Mouse (Mus musculus) midbrain, embryonic 16.5 days (tissue): ENCODE data around the gene Rplp2. TPM values are rescaled to one million over a fixed set of nuclear protein-coding genes. Genes with fewer than 3 reads are reported as not detected.

Source experiments
- ATAC-seq: fragments of 200-750 bp; cut with Nextera tagmentation; 2 replicates; pipeline ENCODE4 v1.8.0; 2017; ENCODE audit warnings: moderate TSS enrichment
- H3K27ac ChIP-seq: fragments of 300-500 bp; sonication (generic); 2 replicates; pipeline ENCODE4 v1.5.1; 2014; ENCODE audit warnings: mild to moderate bottlenecking, low read length, mixed read lengths
- H3K27me3 ChIP-seq: fragments of 300-500 bp; sonication (generic); 2 replicates; pipeline ENCODE4 v1.6.1; 2014; ENCODE audit warnings: low read depth, low read length, mixed read lengths; ENCODE audit not compliant: control insufficient read depth, insufficient read depth
- H3K36me3 ChIP-seq: fragments of 300-500 bp; sonication (generic); 2 replicates; pipeline ENCODE4 v1.6.1; 2014; ENCODE audit warnings: mild to moderate bottlenecking, low read length, moderate library complexity, mixed read lengths; ENCODE audit not compliant: control insufficient read depth, insufficient read depth
- H3K4me1 ChIP-seq: fragments of 300-500 bp; sonication (generic); 2 replicates; pipeline ENCODE4 v1.6.1; 2014; ENCODE audit warnings: mild to moderate bottlenecking, low read length, mixed read lengths; ENCODE audit not compliant: control insufficient read depth, insufficient read depth
- H3K4me2 ChIP-seq: fragments of 300-500 bp; sonication (generic); 2 replicates; pipeline ENCODE4 v1.6.1; 2014; ENCODE audit warnings: mild to moderate bottlenecking, low read length, mixed read lengths
- H3K4me3 ChIP-seq: fragments of 300-500 bp; sonication (generic); 2 replicates; pipeline ENCODE4 v1.5.1; 2014; ENCODE audit warnings: low read depth, mild to moderate bottlenecking, low read length, moderate library complexity, mixed read lengths
- H3K9ac ChIP-seq: fragments of 300-500 bp; sonication (generic); 2 replicates; pipeline ENCODE4 v1.6.1; 2014; ENCODE audit warnings: low read depth, low read length, mixed read lengths
- H3K9me3 ChIP-seq: fragments of 300-500 bp; sonication (generic); replicated peaks from 2 replicates; pipeline ENCODE4 v1.6.1; 2014; ENCODE audit warnings: mild to moderate bottlenecking, low read length, mixed read lengths; ENCODE audit not compliant: control insufficient read depth, poor library complexity, severe bottlenecking
- WGBS: fragments of 180-500 bp; shearing (Covaris S2); extraction: QIAGEN DNeasy Blood & Tissue Kit; methylation state at CpG from one replicate; pipeline ENCODE4 v1.1.7; 2014; 5-methylcytosine and 5-hydroxymethylcytosine counted together
- polyA plus RNA-seq: library from polyadenylated mRNA; unstranded; fragments of >200 nt; fragmentation: Nextera tagmentation; extraction: Ambion mirVana; gene quantifications from 2 replicates; pipeline ENCODE4 v1.2.1, GENCODE M21; 2015

The Rplp2 gene
- polyA plus RNA-seq, 1 experiment from 2014 or later: 607 TPM

DNA sequence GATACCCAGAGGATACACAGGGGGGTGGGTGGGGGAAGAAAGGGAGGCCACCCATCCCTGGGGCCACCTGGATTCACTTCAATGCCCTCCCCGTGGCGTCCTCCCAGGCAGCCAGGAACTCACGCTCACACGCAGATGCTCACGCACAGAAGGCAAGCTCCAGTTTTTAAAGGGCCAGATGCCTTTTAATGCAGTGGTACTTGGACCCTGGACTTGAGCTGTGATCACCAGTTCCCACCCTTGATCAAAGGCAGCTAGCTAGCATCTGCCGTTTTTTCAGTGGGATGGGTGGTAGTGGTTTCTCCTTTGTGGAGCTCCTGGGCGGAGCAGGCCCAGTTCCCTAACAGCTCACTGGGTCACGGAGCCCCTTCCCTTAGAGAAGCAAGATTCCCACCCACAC lies 12.7 kb upstream of the Rplp2 start:
- H3K4me3 ChIP-seq: peak overlapping the region; percentile 65
- no peaks in the 10 kb centered on the region for H3K9me3 ChIP-seq
- H3K9ac ChIP-seq: peak overlapping the region; percentile 89
- no peaks in the 10 kb centered on the region for H3K27me3 ChIP-seq
- H3K4me2 ChIP-seq: peak overlapping the region; percentile 69
- peaks cover 27% of the 10 kb centered on the region for H3K36me3 ChIP-seq
- 0 out of 2 replicates have a peak, but pooled peaks have one; percentile 8 for ATAC-seq
- WGBS: 8% methylated on average over 8 of the region's 8 CpGs
- peak overlapping the region; percentile 77 for H3K27ac ChIP-seq
- H3K4me1 ChIP-seq: peaks cover 45% of the 10 kb centered on the region

GRCm38 (mm10) chr7:141435129-141435855 lies 11.9 kb upstream of the Rplp2 start:
- WGBS: 4% methylated on average over 17 of the region's 17 CpGs
- peak overlapping the region; percentile 65 for H3K4me3 ChIP-seq
- peaks cover 24% of the 10 kb centered on the region for H3K36me3 ChIP-seq
- peak overlapping the region; percentile 77 for H3K27ac ChIP-seq
- peaks cover 40% of the 10 kb centered on the region for H3K4me1 ChIP-seq
- peak; percentile 11 for ATAC-seq
- H3K9ac ChIP-seq: peak overlapping the region; percentile 89
- peak overlapping the region; percentile 69 for H3K4me2 ChIP-seq
- H3K9me3 ChIP-seq: no peaks in the 10 kb centered on the region
- no peaks in the 10 kb centered on the region for H3K27me3 ChIP-seq

DNA sequence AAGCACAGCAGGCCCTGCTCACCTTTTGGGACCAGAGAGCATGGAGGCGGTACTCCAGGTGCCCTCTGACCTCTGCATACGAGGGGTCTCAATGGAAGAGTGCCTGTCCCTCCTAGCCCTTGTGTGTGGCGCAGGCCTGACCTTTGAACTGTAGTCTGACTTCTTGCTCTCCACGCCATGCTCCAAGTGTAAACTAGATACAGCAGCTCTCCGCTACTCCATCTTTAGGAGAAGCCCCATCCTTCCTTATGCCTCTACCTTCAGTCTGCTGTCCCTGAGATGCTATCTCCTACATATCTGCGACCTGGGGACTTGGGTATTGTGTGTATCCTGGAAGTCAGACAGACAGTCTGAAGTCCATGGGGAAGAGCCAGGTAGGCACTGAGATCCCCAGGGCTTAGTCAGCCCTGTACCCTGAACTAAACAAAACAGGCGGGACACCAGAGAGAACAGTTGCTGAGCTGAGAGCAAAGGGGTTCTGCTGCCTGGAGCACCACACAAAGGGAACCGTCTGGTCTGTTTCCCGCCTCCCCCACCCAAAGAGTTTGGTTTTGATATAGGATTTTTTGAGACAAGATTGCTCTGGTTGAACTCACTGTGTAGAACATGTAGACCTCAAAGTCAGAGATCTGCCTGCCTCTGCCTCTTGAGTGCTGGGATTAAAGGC lies 11.2 kb upstream of the Rplp2 start:
- H3K4me1 ChIP-seq: peaks cover 40% of the 10 kb centered on the region
- no peaks in the 10 kb centered on the region for H3K9me3 ChIP-seq
- H3K27ac ChIP-seq: peak overlapping the region; percentile 77; the same call in 1 of the 2 replicates
- peak overlapping the region; percentile 69 for H3K4me2 ChIP-seq
- H3K36me3 ChIP-seq: peaks cover 18% of the 10 kb centered on the region
- no peak overlapping the region for H3K9ac ChIP-seq
- 75% methylated on average over 9 of the region's 9 CpGs for WGBS
- no peak overlapping the region for H3K4me3 ChIP-seq
- ATAC-seq: no peak
- no peaks in the 10 kb centered on the region for H3K27me3 ChIP-seq

- Histone ChIP-seq H3K4me2 (peak overlapping the region; percentile 69), H3K27me3 (no peaks in the 10 kb centered on the region), H3K27ac (no peak overlapping the region; the same call in 1 of the 2 replicates), H3K4me3 (peak overlapping the region; percentile 59), H3K36me3 (peaks cover 13% of the 10 kb centered on the region), H3K9me3 (no peaks in the 10 kb centered on the region), H3K4me1 (peaks cover 40% of the 10 kb centered on the region), H3K9ac (peak overlapping the region; percentile 89)
- 37% methylated on average over 2 of the region's 2 CpGs for WGBS
- no peak for ATAC-seq
Measured at GRCm38 (mm10) chr7:141436523-141436892, 10.7 kb upstream of the Rplp2 start.

- WGBS: 5% methylated on average over 53 of the region's 53 CpGs
- Histone ChIP-seq H3K4me2 (peak within 1 kb of the TSS; percentile 69), H3K36me3 (peaks cover 6% of the 10 kb centered on the region; the same call in 1 of the 2 replicates), H3K9ac (peak within 1 kb of the TSS; percentile 89), H3K4me3 (peak within 1 kb of the TSS; percentile 59), H3K27ac (peak within 1 kb of the TSS; percentile 84), H3K4me1 (peaks cover 40% of the 10 kb centered on the region), H3K9me3 (no peaks in the 10 kb centered on the region), H3K27me3 (no peaks in the 10 kb centered on the region)
- peak; percentile 73 for ATAC-seq
Measured at GRCm38 (mm10) chr7:141437178-141438120, 9.7 kb upstream of the Rplp2 start, which contains the start of gene Slc25a22. TSS of gene Slc25a22 (minus strand) at chr7:141437892.

GRCm38 (mm10) chr7:141438201-141438968 lies 8.8 kb upstream of the Rplp2 start:
- Histone ChIP-seq H3K27ac (peak overlapping the region; percentile 84), H3K27me3 (no peaks in the 10 kb centered on the region), H3K9ac (peak overlapping the region; percentile 89), H3K9me3 (no peaks in the 10 kb centered on the region), H3K4me2 (peak overlapping the region; percentile 69), H3K4me1 (peaks cover 32% of the 10 kb centered on the region), H3K36me3 (0 out of 2 replicates have a peak, but pooled peaks cover 4% of the 10 kb centered on the region), H3K4me3 (peak overlapping the region; percentile 59; the same call in 1 of the 2 replicates)
- no peak for ATAC-seq
- WGBS: 86% methylated on average over 12 of the region's 12 CpGs

DNA sequence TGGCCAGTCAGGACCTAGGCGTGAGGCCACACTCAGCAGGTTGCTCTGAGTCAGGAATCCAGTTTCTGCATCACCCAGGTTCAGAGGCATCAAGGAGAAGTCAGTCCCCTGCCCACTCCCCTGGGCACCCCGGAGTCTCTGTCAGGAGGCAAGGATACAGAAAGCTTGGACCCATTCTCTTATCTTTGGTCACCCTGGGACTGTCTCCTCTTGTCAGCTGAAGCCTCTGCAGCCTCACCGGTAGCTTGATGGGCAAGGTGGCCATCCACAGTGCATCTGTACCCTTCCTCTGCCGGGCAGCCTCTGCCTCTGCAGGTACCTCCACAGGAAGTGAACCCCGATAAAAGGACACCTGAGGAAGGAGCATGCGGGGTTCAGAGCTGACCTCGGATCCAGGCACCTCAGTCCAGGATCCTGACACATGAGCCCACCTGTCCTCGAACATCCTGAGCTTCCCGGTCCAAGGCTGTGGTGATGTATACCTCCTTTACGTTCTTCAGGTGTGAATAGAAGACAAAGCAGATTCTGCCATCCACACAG lies 8.0 kb upstream of the Rplp2 start:
- H3K9me3 ChIP-seq: no peaks in the 10 kb centered on the region
- no peak overlapping the region for H3K4me2 ChIP-seq
- no peak for ATAC-seq
- H3K4me1 ChIP-seq: peaks cover 24% of the 10 kb centered on the region
- H3K36me3 ChIP-seq: no peaks in the 10 kb centered on the region
- no peak overlapping the region for H3K27ac ChIP-seq
- no peaks in the 10 kb centered on the region for H3K27me3 ChIP-seq
- no peak overlapping the region for H3K9ac ChIP-seq
- WGBS: 96% methylated on average over 10 of the region's 10 CpGs
- H3K4me3 ChIP-seq: no peak overlapping the region

DNA sequence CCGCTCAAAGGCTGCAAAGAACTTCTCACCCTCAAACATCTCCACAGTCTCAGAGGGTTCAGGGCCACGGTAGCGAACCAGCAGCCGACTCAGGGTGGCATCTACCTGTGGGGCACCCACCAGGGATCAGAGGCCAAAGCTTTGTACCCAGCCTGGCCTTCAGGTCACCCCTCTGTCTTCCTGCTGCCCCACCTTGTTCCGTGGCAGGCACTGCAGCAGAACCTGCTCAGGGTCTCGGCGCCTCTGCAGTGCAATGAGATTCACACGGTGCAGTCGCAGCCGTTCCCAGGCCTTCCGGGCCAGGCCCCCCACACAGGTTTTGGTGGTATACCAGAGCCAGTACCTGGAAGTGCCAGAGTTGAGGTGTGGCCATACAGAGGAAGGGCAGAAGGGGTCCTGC lies 7.4 kb upstream of the Rplp2 start:
- ATAC-seq: no peak
- Histone ChIP-seq H3K9me3 (no peaks in the 10 kb centered on the region), H3K9ac (no peak overlapping the region), H3K4me1 (peaks cover 21% of the 10 kb centered on the region), H3K27ac (no peak overlapping the region), H3K4me2 (no peak overlapping the region), H3K4me3 (no peak overlapping the region), H3K27me3 (no peaks in the 10 kb centered on the region), H3K36me3 (no peaks in the 10 kb centered on the region)
- 95% methylated on average over 11 of the region's 11 CpGs for WGBS
